Mouse (Mus musculus) megakaryocyte, embryonic 14.5 days (primary cell): ENCODE results near the gene Nanog.

Source experiments
- FLI1 ChIP-seq: IDR thresholded peaks from 2 replicates; pipeline ENCODE4 v1.6.1; 2012; ENCODE audit warnings: low read length, inconsistent platforms, mixed read lengths
- GATA1 ChIP-seq: IDR thresholded peaks from 3 replicates; pipeline ENCODE4 v1.6.1; 2012; ENCODE audit warnings: mixed read lengths, low read length, inconsistent platforms, borderline replicate concordance

DNA sequence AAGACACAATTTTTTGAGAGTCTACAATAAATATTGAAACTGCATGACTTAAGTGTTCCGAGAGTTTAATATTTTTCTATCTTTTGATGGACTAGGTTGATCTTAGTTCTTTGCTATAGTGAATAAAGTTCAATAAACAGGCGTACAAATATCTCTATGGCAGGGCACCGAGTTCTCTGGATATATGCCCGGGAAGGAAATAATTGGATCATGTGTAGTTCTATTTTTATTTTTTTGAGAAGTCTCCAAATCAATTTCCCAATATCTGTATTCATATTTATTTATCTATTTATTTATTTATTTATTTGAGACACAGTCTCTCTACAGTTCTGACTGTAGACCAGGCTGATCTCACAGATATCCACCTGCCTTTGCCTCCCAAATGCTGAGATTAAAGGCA is 36.4 kb upstream of the Nanog start:
- TF ChIP-seq GATA1 (no peak), FLI1 (no peak)
